Mouse (Mus musculus) stomach, postnatal 0 days (tissue): ENCODE data around the gene 4930503B20Rik. TPM values are rescaled to one million over a fixed set of nuclear protein-coding genes. Genes with fewer than 3 reads are reported as not detected.

ENCODE experiments used
- ATAC-seq: fragments of 200-750 bp; cut with Nextera tagmentation; 2 replicates; pipeline ENCODE4 v1.8.0; 2017; ENCODE audit not compliant: low FRiP score, low TSS enrichment
- DNase-seq: peaks from one replicate; pipeline ENCODE4 v3.0.0-alpha.2; 2016; ENCODE audit warnings: low spot score
- H3K27ac ChIP-seq: fragments of 300-500 bp; sonication (generic); replicated peaks from 2 replicates; pipeline ENCODE4 v1.5.1; 2014; ENCODE audit warnings: mild to moderate bottlenecking, control low read depth
- H3K27me3 ChIP-seq: fragments of 300-500 bp; sonication (generic); 2 replicates; pipeline ENCODE4 v1.6.1; 2014; ENCODE audit warnings: low read length; ENCODE audit not compliant: control insufficient read depth, insufficient read depth
- H3K36me3 ChIP-seq: fragments of 300-500 bp; sonication (generic); 2 replicates; pipeline ENCODE4 v1.6.1; 2014; ENCODE audit warnings: low read length, mixed read lengths; ENCODE audit not compliant: control insufficient read depth, insufficient read depth
- H3K4me1 ChIP-seq: fragments of 300-500 bp; sonication (generic); replicated peaks from 2 replicates; pipeline ENCODE4 v1.6.1; 2014; ENCODE audit warnings: antibody characterized with exemption; ENCODE audit not compliant: control insufficient read depth, insufficient read depth
- H3K4me2 ChIP-seq: fragments of 300-500 bp; sonication (generic); replicated peaks from 2 replicates; pipeline ENCODE4 v1.6.1; 2014; ENCODE audit warnings: low read depth, mild to moderate bottlenecking, control low read depth, moderate library complexity
- H3K4me3 ChIP-seq: fragments of 300-500 bp; sonication (generic); 2 replicates; pipeline ENCODE4 v1.5.1; 2014; ENCODE audit warnings: low read depth, low read length, control low read depth
- H3K9ac ChIP-seq: fragments of 300-500 bp; sonication (generic); 2 replicates; pipeline ENCODE4 v1.6.1; 2014; ENCODE audit warnings: mild to moderate bottlenecking, low read length, control low read depth, mixed read lengths
- H3K9me3 ChIP-seq: fragments of 300-500 bp; sonication (generic); 2 replicates; pipeline ENCODE4 v1.6.1; 2016; ENCODE audit warnings: low read length; ENCODE audit not compliant: control insufficient read depth
- CTCF ChIP-seq: IDR thresholded peaks from 2 replicates; pipeline ENCODE4 v1.5.1; 2016; ENCODE audit warnings: antibody characterized with exemption, low read depth, mild to moderate bottlenecking, moderate library complexity
- EP300 ChIP-seq: optimal IDR thresholded peaks from 2 replicates; pipeline ENCODE3; 2016; ENCODE audit warnings: antibody characterized with exemption
- WGBS: fragments of 180-500 bp; shearing (Covaris S2); extraction: QIAGEN DNeasy Blood & Tissue Kit; methylation state at CpG from one replicate; pipeline ENCODE4 v1.1.7; 2014; 5-methylcytosine and 5-hydroxymethylcytosine counted together
- polyA plus RNA-seq: library from polyadenylated mRNA; unstranded; fragments of >200 nt; fragmentation: Nextera tagmentation; extraction: Ambion mirVana; gene quantifications from 2 replicates; pipeline ENCODE4 v1.2.1, GENCODE M21; 2015

Gene 4930503B20Rik
- not detected in 2 replicates for polyA plus RNA-seq

DNA sequence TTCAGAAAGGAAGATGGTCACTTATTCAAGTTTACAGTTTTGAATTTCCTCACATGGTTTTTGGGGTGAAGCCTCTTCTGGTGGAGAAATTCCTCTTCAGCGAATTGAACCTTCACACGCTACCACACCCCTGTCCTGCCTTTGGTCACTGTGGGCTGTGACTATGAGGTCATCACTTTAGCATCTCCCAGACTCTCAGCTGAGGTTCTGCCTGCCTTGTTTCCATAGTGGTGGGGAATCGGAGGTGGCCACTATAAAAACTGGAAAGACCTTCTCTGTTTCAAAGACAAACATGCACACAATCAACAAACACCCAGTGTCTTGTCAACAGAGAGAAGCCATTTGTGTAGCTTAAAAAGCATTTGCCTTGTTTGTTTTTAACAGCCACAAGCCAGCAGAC lies at the start of gene 4930503B20Rik:
Gene 4930503B20Rik, minus strand, starts transcription at position 101 of the 400 bp plus-strand sequence.
- TF ChIP-seq EP300, result no peak
- TF ChIP-seq CTCF, result no peak
- H3K27ac ChIP-seq, result no peak within 1 kb of the TSS
- H3K4me3 ChIP-seq, result no peak within 1 kb of the TSS
- whole genome bisulfite sequencing, result 73% methylated on average over 3 of the region's 3 CpGs
- H3K4me1 ChIP-seq, result no peaks in the 10 kb centered on the region
- H3K9ac ChIP-seq, result no peak within 1 kb of the TSS
- H3K27me3 ChIP-seq, result no peaks in the 10 kb centered on the region
- DNase-seq, result no peak
- H3K36me3 ChIP-seq, result no peaks in the 10 kb centered on the region
- no peak within 1 kb of the TSS for H3K4me2 ChIP-seq
- no peak for ATAC-seq
- no peaks in the 10 kb centered on the region for H3K9me3 ChIP-seq

DNA sequence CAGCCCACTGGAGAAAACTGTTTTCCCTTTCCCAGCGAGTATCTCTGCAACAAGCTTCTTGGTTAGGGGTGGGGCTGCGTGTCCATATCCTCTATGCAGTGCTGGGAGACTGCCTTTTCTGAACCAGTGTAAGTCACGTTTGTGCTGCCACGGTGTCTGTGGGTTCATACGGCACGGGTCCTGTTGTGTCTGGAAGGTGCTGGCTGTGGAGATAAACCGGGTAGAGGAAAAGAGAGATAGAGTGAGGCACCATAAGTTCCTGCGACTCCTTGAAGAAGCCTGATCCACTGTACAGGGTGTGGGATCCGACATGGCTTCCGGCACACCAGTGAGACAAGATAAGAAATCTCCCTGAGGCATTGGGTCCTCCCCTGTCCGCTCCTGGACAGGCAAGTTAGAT lies 48.9 kb upstream of the 4930503B20Rik start:
- no peaks in the 10 kb centered on the region for H3K36me3 ChIP-seq
- TF ChIP-seq EP300 (no peak), CTCF (no peak)
- no peaks in the 10 kb centered on the region for H3K27me3 ChIP-seq
- no peak overlapping the region for H3K27ac ChIP-seq
- ATAC-seq (no peak), DNase-seq (no peak)
- no peaks in the 10 kb centered on the region for H3K9me3 ChIP-seq
- WGBS, result 74% methylated on average over 11 of the region's 11 CpGs
- H3K4me3 ChIP-seq, result no peak overlapping the region
- no peaks in the 10 kb centered on the region for H3K4me1 ChIP-seq
- no peak overlapping the region for H3K9ac ChIP-seq
- no peak overlapping the region for H3K4me2 ChIP-seq

DNA sequence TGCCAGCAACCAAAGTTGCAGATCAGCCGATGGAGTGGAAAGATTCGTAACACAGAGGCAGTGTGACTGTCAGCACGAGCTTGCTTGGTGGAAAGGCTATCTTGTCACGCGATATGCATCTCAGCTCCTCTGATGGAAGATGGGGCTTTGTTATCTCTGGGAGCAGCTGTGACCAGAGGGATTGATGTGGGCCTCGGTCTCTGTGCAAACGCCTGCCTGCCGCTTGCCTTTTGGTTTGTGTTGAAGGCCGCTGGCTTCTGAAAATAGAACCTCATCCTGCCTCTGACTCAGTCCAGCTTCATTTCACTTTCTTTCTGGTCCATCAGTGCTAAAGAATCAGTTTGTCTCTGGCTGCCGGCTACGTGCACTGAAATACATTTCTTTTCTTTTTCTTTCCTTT lies 47.9 kb upstream of the 4930503B20Rik start:
- Histone ChIP-seq H3K36me3 (no peaks in the 10 kb centered on the region), H3K27me3 (no peaks in the 10 kb centered on the region), H3K4me1 (no peaks in the 10 kb centered on the region), H3K4me2 (no peak overlapping the region), H3K27ac (no peak overlapping the region), H3K9me3 (no peaks in the 10 kb centered on the region), H3K9ac (no peak overlapping the region), H3K4me3 (no peak overlapping the region)
- DNase-seq (no peak), ATAC-seq (no peak)
- TF ChIP-seq CTCF (no peak), EP300 (no peak)
- WGBS, result 65% methylated on average over 11 of the region's 11 CpGs

DNA sequence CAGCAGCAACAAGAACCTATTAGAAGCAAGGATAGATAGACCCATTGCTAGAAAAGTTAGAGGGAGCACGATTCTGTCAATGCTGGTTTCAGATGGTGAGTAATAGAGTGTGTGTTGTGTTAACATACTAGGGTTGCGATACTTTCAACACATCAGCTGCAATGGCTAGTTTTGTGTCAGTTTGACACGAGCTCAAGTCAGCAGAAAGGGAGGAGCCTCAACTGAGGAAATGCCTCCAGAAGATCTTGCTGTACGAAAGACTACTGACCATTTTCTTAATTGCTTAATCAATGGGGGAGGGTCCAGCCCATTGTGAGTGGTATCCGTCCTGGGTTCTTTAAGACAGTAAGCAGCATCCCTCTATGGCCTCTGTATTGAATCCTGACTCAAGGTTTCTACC lies 41.4 kb upstream of the 4930503B20Rik start:
- Histone ChIP-seq H3K4me3 (no peak overlapping the region), H3K4me2 (no peak overlapping the region), H3K4me1 (no peaks in the 10 kb centered on the region), H3K27ac (no peak overlapping the region), H3K27me3 (no peaks in the 10 kb centered on the region), H3K9me3 (no peaks in the 10 kb centered on the region), H3K36me3 (no peaks in the 10 kb centered on the region), H3K9ac (no peak overlapping the region)
- 74% methylated on average over 5 of the region's 5 CpGs for WGBS
- TF ChIP-seq EP300 (no peak), CTCF (no peak)
- no peak for DNase-seq
- no peak for ATAC-seq

DNA sequence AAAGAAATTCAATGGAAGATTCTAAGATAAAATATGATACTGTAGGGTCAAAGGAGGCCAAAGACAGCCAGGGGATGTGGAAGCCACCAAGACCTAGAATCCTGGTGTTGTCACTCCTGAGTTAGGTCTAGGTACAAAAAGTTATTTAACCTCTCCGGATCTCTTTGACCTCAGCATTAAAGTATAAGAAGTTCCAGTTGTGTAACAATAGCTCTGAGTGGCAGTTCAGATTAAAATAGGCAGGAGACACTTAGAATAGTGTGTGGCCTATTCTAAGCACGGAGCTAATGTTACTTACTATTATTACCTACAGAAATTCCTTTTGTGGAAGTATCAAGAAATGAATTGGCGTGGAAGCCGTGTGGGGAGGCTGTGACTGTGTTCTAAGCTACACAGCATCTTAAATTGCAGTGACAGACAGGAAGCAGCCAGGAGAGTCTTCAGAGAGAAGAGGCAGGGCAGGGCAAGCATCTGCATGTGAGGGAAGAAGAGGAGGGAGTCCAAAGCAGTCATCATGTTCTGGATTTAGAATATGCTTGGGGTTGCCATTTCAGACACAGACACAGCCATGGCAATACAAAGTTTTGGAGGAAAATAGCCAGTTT lies 36.1 kb upstream of the 4930503B20Rik start:
- 76% methylated on average over 4 of the region's 4 CpGs for WGBS
- Histone ChIP-seq H3K36me3 (no peaks in the 10 kb centered on the region), H3K9ac (no peak overlapping the region), H3K9me3 (no peaks in the 10 kb centered on the region), H3K27me3 (no peaks in the 10 kb centered on the region), H3K27ac (no peak overlapping the region), H3K4me3 (no peak overlapping the region), H3K4me2 (no peak overlapping the region), H3K4me1 (peaks cover 2% of the 10 kb centered on the region; the same call in 1 of the 2 replicates)
- ATAC-seq, result no peak
- TF ChIP-seq CTCF (no peak), EP300 (no peak)
- DNase-seq, result no peak

DNA sequence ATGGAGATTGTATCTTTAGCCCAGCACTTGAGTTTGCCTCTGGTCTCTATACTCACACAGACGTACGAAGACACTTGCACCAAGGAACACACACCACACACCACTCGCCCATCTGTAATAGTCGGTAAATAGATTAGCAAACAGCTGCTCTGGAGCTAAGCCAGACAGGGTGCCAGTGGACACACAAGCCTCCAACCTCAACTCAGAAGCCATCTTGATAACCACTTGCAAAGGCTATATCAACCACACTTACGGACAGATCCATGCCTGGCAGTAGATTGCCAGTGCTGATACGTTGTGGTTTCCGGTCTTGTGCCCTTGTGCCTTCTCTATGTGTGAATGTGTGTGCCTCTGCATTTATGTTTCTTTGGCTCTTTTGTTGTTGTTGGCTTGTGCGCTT lies 35.3 kb upstream of the 4930503B20Rik start:
- no peaks in the 10 kb centered on the region for H3K9me3 ChIP-seq
- WGBS, result 77% methylated on average over 8 of the region's 8 CpGs
- no peak overlapping the region for H3K27ac ChIP-seq
- H3K36me3 ChIP-seq, result no peaks in the 10 kb centered on the region
- H3K27me3 ChIP-seq, result no peaks in the 10 kb centered on the region
- H3K4me2 ChIP-seq, result no peak overlapping the region
- TF ChIP-seq CTCF, result no peak
- TF ChIP-seq EP300, result no peak
- ATAC-seq, result no peak
- H3K4me1 ChIP-seq, result peaks cover 2% of the 10 kb centered on the region; the same call in 1 of the 2 replicates
- H3K9ac ChIP-seq, result no peak overlapping the region
- DNase-seq, result no peak
- no peak overlapping the region for H3K4me3 ChIP-seq
